Mouse (Mus musculus) cerebellum, adult 2 months (tissue): ENCODE measurements around the gene Ugt2b35.

Source experiments
- CTCF ChIP-seq: fragments of 200-500 bp; IDR thresholded peaks from 2 replicates; pipeline ENCODE4 v1.5.1; 2011; ENCODE audit warnings: low read depth, mild to moderate bottlenecking, control low read depth, low read length, moderate library complexity, borderline replicate concordance; ENCODE audit not compliant: insufficient read depth
- POLR2A ChIP-seq: fragments of 200-500 bp; IDR thresholded peaks from 2 replicates; pipeline ENCODE4 v1.6.1; 2011; ENCODE audit warnings: low read length, control low read depth, borderline replicate concordance; ENCODE audit not compliant: insufficient read depth

DNA sequence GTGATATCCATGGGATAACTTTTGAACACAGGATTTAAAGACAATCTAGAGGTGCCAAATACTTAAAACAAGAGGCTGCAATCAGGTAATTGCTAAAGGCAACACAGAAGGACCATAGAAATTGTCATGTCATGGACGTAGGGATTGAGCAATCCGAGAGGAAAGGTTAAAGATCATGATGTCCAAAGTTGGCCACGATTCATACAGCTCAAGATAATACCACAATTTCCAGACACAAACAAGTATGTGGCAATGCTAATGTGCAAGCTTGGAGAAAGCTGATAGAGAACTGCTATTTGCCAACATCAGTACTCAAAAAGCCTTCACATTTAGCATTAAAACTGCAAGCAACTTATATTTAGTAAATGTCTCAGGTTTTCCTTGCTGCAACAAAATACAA lies 26.7 kb downstream of the Ugt2b35 start:
- no peak for TF ChIP-seq CTCF
- no peak for TF ChIP-seq POLR2A
